Mouse (Mus musculus) ZHBTc4 (cell line): ENCODE measurements around the gene Dnajb3.
A peak's percentile ranks its signal among the peaks of the same experiment; 100 is the strongest.
"Not testable (repeated sequence)": the region's sequence is repeated elsewhere in the genome, so short reads cannot be mapped to it uniquely, and the experiment has no call there.

Experiments used
- DNase-seq: peaks from one replicate; pipeline ENCODE4 v3.0.0-alpha.2; 2011; ENCODE audit warnings: low read depth, low spot score

The Dnajb3 gene

DNA sequence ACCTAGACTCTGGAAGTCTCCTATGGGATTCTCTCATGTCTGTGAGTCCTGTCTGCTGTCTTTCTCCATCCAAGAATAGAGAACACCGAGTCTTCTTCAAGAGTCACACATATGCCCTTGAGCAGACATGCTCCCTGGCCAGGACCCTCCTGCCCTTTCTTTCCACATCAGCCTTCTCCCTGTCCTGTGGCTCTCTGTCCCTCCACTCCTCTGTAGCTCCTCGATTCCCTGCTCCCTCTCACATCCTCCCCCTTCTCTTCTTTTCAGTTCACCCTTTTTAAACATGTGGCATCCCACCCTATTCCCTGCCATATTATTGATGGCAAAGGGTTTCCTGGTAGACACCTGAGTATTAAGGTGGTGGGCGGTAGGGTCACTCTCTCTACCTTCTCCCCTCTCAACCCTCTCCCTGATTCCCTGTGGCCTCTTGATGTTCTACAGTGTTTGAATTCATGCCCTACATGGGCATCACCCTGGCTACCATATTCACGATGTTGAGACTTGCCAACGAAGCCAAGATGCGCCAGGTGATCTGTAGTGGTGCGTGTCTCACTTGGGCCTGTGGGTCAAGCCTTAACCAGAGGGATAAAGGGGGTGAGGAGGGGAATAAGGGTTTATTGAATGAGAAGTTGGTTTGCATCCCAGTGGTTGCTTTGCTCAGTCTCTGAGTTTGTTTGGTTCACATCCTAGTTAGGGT lies 26.4 kb upstream of the Dnajb3 start:
- no peak for DNase-seq

GRCm38 (mm10) chr1:88230981-88231802 lies 25.6 kb upstream of the Dnajb3 start:
- DNase-seq, result no peak

GRCm38 (mm10) chr1:88230421-88230820 lies 24.8 kb upstream of the Dnajb3 start:
- DNase-seq, result no peak

- DNase-seq, result no peak
Measured at GRCm38 (mm10) chr1:88229986-88230385, 24.4 kb upstream of the Dnajb3 start.

GRCm38 (mm10) chr1:88229566-88229965 lies 24.0 kb upstream of the Dnajb3 start:
- DNase-seq, result no peak

- DNase-seq, result no peak
Measured at GRCm38 (mm10) chr1:88228121-88228520, 22.5 kb upstream of the Dnajb3 start.

GRCm38 (mm10) chr1:88227482-88227881 lies 21.9 kb upstream of the Dnajb3 start:
- no peak for DNase-seq

DNA sequence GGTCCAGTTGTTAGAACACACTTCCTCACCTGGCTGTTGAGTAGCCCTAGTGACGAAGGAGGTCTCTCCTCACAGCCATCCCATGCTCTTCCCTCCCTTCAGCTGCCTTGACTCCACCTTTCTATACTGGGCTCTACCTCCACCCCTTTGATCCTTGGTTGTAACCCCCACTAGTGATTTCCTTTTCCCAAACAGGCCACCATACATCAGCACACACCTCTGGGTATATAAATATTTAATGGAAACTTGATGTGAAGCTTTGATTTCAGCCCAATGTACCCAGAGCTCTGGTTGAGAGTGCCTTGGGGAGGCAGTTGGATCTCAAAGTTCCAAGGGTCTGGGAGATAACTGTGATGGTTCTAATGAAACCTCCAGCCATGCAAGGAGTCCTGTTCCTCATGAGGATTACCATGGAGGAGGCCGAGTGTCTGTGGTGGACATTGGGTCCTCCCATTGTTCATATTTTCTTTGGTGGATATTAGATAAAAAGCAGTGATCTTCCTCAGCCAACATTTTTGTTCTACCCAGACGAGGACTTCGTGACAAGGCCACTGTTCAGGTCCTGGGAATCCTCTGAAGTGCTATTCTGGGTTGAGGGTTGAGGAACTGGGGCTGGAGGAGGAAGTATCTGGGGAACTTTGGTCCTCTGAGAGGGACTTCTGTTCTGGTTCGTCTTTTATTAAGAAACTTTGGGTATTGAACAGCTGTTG lies 21.2 kb upstream of the Dnajb3 start, which contains the start of gene Mroh2a:
Gene Mroh2a, plus strand, starts transcription at position 317 of the 710 bp plus-strand sequence.
- DNase-seq, result no peak

- no peak for DNase-seq
Measured at GRCm38 (mm10) chr1:88225741-88226140, 20.2 kb upstream of the Dnajb3 start.

DNA sequence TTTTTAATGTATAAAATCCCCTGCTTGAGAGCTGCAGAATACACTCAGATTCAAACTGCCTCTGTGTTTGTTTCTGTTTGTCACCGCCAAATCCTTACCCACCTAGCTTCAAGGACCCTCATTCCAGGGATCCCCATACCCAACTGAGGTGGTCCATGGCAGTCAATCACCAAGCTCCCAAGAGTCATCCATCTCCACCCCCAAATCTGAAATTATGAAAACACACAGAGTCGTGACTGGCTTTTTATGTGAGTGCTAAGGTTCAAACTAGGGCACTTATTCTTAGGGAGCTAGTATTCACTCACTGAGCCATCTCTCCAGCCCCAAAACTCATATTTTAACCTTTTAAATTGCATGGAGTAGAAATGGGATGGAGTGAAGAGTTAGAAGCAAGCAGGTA lies 19.7 kb upstream of the Dnajb3 start:
- DNase-seq, result not testable (repeated sequence)

DNA sequence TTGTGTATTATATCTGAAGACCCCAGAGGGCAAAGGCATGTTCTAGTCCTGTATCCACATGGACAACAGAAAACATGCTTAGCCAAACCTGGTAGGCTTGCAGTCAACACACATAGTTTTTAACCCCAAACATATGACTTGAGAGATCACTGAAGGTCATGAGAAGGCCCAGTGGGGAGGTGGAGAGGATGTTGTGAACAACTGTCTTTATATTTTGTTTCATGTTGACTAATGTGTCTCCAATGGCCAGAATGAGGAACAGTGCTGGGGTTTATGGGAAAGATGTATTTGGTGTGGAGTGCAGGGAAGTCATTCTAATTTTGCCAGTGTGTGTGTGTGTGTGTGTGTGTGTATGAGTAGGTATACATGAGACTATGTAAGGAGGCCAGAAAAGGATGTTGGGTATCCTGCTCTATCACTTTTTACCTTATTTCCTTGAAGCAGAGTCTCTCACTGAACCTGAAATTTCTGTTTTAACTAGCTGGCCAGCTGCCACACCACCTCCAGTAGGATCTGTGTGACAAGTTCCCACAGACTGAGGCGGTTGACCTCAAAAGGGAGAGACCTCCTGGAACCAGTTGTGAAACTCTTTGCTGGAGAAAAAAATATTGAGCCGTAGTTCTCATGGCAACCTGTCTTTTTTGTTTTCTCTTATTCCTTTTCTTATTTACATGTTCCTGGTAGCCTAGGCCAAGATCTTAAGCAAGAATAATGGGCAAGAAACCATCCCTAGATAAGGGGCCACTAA lies 18.6 kb upstream of the Dnajb3 start:
- DNase-seq, result no peak

DNA sequence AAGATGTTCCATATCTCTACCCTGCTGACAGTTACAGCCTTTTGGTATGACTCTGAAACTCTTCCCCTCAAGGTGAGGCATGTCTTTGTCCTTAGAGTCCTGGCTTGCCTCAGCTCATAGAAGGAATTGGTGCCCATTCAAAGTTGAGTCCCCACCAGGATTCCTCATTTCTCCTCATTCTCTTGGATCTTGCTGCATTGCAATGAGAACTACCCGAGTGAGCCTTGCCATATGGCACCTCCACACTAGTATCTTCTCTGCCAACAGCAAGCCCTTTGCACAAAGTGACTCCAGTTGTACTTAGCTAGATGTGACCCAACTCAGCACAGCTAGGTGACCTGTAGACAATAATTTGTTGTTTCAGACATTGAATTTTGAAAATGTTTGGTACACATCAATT lies 18.0 kb upstream of the Dnajb3 start:
- no peak for DNase-seq

GRCm38 (mm10) chr1:88223011-88223515 lies 17.5 kb upstream of the Dnajb3 start:
- DNase-seq, result not testable (repeated sequence)

DNA sequence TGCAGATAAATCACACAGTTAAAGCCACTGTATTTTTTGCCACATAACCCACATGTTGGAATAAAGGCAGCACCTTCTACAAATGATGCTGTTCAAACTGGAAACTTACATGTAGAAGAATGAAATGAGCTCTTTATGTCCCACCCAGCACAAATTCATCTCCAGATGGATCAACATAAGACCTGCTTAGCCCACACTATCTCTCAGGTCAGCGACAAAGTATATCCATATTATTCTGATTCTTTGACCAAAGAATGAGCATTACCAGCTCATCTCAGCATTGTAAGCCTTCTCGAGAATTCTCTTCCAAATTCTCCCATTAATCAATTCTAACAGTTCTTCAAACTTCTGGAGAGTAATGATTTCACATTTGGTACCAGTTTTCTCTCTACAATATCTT lies 16.6 kb upstream of the Dnajb3 start:
- DNase-seq, result no peak

- DNase-seq, result peak; percentile 73
Measured at GRCm38 (mm10) chr1:88220336-88220735, 14.8 kb upstream of the Dnajb3 start.

DNA sequence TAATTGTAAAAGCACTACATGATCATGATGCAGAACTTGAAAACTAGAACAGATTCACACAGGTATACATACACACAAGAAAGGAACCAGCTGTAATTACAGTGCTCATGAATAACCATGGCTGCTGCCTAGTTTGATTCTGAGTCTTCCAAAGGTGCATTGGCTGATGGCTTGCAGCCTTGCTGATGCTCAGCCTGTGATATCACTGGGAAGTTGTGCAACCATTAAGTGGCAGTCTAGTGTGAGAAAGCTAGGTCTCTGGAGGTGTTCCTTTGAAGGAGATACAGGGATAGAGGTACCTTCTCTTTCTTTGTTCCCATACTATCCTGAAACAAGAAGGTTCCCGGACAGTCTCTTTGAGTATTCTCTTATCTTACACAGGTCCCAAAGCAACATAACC lies 13.5 kb upstream of the Dnajb3 start:
- peak; percentile 1 for DNase-seq

- DNase-seq, result peak; percentile 2
Measured at GRCm38 (mm10) chr1:88218591-88218990, 13.0 kb upstream of the Dnajb3 start.

- peak; percentile 5 for DNase-seq
Measured at GRCm38 (mm10) chr1:88218051-88218450, 12.5 kb upstream of the Dnajb3 start.

DNA sequence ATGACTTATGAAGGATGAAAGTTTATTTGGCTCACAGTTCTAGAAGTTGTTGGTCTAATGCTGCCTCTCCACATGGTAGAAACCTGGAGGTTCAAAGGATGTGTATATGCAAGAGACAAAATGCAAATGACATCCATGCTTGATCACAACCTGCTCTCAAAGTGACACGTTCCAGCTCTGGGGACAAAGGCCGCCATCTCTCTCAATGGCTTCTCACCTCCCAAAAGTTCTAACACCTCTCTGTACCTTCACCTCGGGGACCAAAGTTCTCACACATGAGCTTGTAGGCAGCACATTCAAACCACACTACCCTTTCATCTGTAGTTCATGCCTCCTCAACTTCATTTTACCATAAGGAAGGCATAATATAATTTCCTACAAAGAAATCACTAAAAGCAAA lies 12.0 kb upstream of the Dnajb3 start:
- no peak for DNase-seq

- peak; percentile 42 for DNase-seq
Measured at GRCm38 (mm10) chr1:88217144-88217543, 11.6 kb upstream of the Dnajb3 start.

DNA sequence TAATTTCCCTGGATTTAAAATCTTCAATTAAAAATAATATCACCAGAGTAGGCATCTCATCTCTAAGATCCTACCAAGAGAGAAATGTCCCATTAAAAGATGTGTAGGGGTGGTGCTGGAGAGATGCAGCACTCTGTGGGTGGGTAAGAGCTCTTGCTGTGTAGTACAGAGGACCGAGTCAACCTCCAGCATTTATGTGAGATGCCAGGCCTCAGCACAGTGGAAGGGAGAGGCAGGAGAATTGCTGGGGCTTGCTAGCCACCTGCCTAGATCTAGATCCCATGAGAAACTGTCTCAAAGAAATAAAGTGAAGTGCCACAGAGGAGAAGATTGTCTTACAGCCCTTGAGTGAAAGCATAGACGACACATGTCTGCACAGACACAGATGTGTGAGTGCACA lies 11.0 kb upstream of the Dnajb3 start:
- no peak for DNase-seq
